Mouse (Mus musculus): ENCODE results near the gene Ror1. TPM values are rescaled to one million over a fixed set of nuclear protein-coding genes. Genes with fewer than 3 reads are reported as not detected.
A peak's percentile ranks its signal among the peaks of the same experiment; 100 is the strongest.

Gene Ror1
- polyA plus RNA-seq, 1 experiment from 2014 or later: 13.0 TPM

- Histone ChIP-seq H3K4me1 (ENCODE audit: control insufficient read depth, insufficient read depth, low read length) (no peaks in the 10 kb centered on the region), H3K27me3 (ENCODE audit: control insufficient read depth, insufficient read depth, low read length) (no peaks in the 10 kb centered on the region), H3K9me3 (ENCODE audit: control insufficient read depth, low read depth, low read length) (no peaks in the 10 kb centered on the region), H3K36me3 (ENCODE audit: control insufficient read depth, insufficient read depth, low read length) (no peaks in the 10 kb centered on the region), H3K4me2 (replicated peaks; ENCODE audit: low read depth, low read length) (no peak overlapping the region), H3K27ac (ENCODE audit: low read length) (no peak overlapping the region), H3K4me3 (ENCODE audit: low read depth, low read length) (no peak overlapping the region), H3K9ac (replicated peaks; ENCODE audit: low read depth, low read length) (no peak overlapping the region)
- ATAC-seq (ENCODE audit: insufficient number of reproducible peaks, insufficient read depth, low FRiP score, low read depth): no peak
- 82% methylated on average over 7 of the region's 7 CpGs for WGBS
Observed at GRCm38 (mm10) chr4:100350106-100350795, 254.7 kb downstream of the Ror1 start.

- no peak overlapping the region for H3K4me3 ChIP-seq (ENCODE audit: low read depth, low read length)
- H3K4me1 ChIP-seq (ENCODE audit: control insufficient read depth, insufficient read depth, low read length): no peaks in the 10 kb centered on the region
- H3K36me3 ChIP-seq (ENCODE audit: control insufficient read depth, insufficient read depth, low read length): no peaks in the 10 kb centered on the region
- no peaks in the 10 kb centered on the region for H3K9me3 ChIP-seq (ENCODE audit: control insufficient read depth, low read depth, low read length)
- H3K27ac ChIP-seq (ENCODE audit: low read length): no peak overlapping the region
- ATAC-seq (ENCODE audit: insufficient number of reproducible peaks, insufficient read depth, low FRiP score, low read depth): no peak
- no peak overlapping the region for H3K4me2 ChIP-seq (replicated peaks; ENCODE audit: low read depth, low read length)
- no peaks in the 10 kb centered on the region for H3K27me3 ChIP-seq (ENCODE audit: control insufficient read depth, insufficient read depth, low read length)
- H3K9ac ChIP-seq (replicated peaks; ENCODE audit: low read depth, low read length): no peak overlapping the region
Observed at GRCm38 (mm10) chr4:100351797-100352290, 256.3 kb downstream of the Ror1 start.

DNA sequence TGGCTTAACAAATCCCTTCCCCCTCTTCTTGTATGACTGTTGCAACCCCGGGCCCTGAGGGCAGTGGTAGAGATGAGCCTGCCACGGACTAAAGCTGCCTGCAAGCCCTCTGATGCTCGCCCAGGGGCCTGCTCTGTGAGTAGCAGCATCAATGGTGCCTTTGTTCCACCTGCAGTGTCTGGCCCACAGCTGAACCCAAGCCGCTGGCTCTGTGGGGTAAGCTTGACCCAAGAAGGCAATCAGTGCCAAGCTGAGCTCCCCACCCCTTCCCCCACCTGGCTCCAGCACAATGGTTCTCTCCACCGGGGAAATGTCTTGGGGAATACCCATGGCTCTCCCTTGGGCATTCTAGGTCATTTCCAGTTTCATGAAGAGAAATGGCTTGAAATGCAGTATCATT is 260.0 kb downstream of the Ror1 start:
- ATAC-seq (ENCODE audit: insufficient number of reproducible peaks, insufficient read depth, low FRiP score, low read depth): peak; percentile 46; the same call in 1 of the 2 replicates

DNA sequence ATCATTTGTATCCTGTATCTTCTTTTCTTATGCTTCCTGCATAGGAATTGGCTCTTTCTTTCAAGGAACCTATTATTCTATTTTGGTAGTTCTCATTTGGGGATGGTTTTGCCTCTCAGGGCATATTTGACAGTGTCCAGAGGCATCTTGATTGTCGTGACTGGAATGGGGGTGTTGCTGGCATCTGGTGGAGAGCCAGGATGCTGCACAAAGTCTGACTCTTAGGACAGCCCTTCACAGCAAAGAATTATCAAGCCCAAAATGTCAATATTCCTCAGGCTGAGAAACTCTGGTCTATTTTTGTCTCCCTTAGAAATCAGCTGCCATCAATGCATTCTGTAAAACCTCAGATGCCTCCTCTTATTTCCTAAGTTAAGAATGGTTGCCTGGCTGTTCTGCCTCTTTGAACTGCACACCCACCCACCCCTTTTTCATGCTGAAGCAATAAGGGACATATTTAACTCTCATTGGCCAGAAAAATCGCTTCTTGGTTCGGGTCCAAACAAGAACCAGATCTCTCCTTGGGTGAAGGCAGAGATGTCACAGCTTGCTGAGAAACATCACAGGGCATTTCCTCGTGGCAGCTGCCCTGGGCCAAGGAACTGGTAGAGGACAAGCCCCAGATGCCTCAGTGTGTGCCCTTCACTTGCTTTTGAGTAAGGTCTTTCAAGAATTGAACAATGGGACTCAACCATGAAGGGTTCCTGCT is 262.4 kb downstream of the Ror1 start:
- H3K4me2 ChIP-seq (replicated peaks; ENCODE audit: low read depth, low read length): no peak overlapping the region
- H3K27ac ChIP-seq (ENCODE audit: low read length): no peak overlapping the region
- no peak overlapping the region for H3K9ac ChIP-seq (replicated peaks; ENCODE audit: low read depth, low read length)
- no peak for ATAC-seq (ENCODE audit: insufficient number of reproducible peaks, insufficient read depth, low FRiP score, low read depth)
- H3K36me3 ChIP-seq (ENCODE audit: control insufficient read depth, insufficient read depth, low read length): no peaks in the 10 kb centered on the region
- WGBS: 69% methylated on average over 4 of the region's 4 CpGs
- H3K9me3 ChIP-seq (ENCODE audit: control insufficient read depth, low read depth, low read length): no peaks in the 10 kb centered on the region
- H3K4me1 ChIP-seq (ENCODE audit: control insufficient read depth, insufficient read depth, low read length): 0 out of 2 replicates have a peak, but pooled peaks cover 6% of the 10 kb centered on the region
- no peaks in the 10 kb centered on the region for H3K27me3 ChIP-seq (ENCODE audit: control insufficient read depth, insufficient read depth, low read length)
- no peak overlapping the region for H3K4me3 ChIP-seq (ENCODE audit: low read depth, low read length)

More for the DNA sequence above, 260.0 kb downstream of the Ror1 start:
- no peaks in the 10 kb centered on the region for H3K36me3 ChIP-seq (ENCODE audit: control insufficient read depth, insufficient read depth, low read length)
- H3K9me3 ChIP-seq (ENCODE audit: control insufficient read depth, low read depth, low read length): no peaks in the 10 kb centered on the region
- H3K4me2 ChIP-seq (replicated peaks; ENCODE audit: low read depth, low read length): no peak overlapping the region
- no peak overlapping the region for H3K27ac ChIP-seq (ENCODE audit: low read length)
- H3K4me1 ChIP-seq (ENCODE audit: control insufficient read depth, insufficient read depth, low read length): 0 out of 2 replicates have a peak, but pooled peaks cover 6% of the 10 kb centered on the region
- 75% methylated on average over 5 of the region's 5 CpGs for WGBS
- H3K9ac ChIP-seq (replicated peaks; ENCODE audit: low read depth, low read length): no peak overlapping the region
- no peaks in the 10 kb centered on the region for H3K27me3 ChIP-seq (ENCODE audit: control insufficient read depth, insufficient read depth, low read length)
- no peak overlapping the region for H3K4me3 ChIP-seq (ENCODE audit: low read depth, low read length)

DNA sequence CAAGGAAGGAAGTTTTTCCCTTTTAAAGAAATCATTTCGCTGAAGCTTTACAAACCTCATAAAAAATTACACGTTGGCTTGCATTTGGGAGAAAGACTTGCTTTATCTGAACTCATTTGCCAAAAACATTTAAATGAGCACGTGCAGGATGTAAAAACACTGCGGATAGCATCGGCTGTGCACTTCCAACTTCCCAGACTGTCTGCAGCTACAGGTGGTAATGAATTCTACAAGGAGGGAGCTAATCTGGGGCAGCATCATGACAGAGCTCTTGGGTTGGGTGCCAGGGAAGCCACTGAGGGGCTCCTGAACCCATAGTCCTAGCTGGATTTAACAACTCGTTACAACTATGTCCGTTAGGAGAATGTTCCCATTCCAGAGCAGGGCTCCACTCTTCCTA is 268.1 kb downstream of the Ror1 start:
- no peaks in the 10 kb centered on the region for H3K9me3 ChIP-seq (ENCODE audit: control insufficient read depth, low read depth, low read length)
- no peaks in the 10 kb centered on the region for H3K27me3 ChIP-seq (ENCODE audit: control insufficient read depth, insufficient read depth, low read length)
- no peak overlapping the region for H3K9ac ChIP-seq (replicated peaks; ENCODE audit: low read depth, low read length)
- H3K4me1 ChIP-seq (ENCODE audit: control insufficient read depth, insufficient read depth, low read length): no peaks in the 10 kb centered on the region
- H3K4me3 ChIP-seq (ENCODE audit: low read depth, low read length): no peak overlapping the region
- ATAC-seq (ENCODE audit: insufficient number of reproducible peaks, insufficient read depth, low FRiP score, low read depth): no peak
- H3K36me3 ChIP-seq (ENCODE audit: control insufficient read depth, insufficient read depth, low read length): no peaks in the 10 kb centered on the region
- no peak overlapping the region for H3K4me2 ChIP-seq (replicated peaks; ENCODE audit: low read depth, low read length)
- no peak overlapping the region for H3K27ac ChIP-seq (ENCODE audit: low read length)
- WGBS: 83% methylated on average over 7 of the region's 7 CpGs

DNA sequence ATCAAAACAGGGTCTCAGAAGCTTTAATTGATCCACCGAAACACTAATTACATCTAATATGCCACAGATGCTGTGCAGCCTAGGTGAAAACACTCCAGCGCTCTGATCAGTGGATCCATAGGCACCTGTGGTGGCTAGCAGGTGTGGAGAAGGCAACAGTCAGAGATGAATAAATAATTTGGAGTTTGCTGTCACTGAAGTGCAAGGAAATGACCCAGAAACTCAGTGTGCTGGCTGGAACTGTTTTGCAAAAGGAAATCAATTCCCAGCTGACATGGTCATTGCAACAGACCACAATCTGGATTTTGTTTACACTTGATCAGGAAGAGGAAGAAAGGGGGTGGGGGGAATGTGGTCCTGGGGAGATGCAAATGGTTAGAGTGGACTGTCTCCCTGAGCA is 273.1 kb downstream of the Ror1 start:
- ATAC-seq (ENCODE audit: insufficient number of reproducible peaks, insufficient read depth, low FRiP score, low read depth): no peak
- Histone ChIP-seq H3K9ac (replicated peaks; ENCODE audit: low read depth, low read length) (no peak overlapping the region), H3K27me3 (ENCODE audit: control insufficient read depth, insufficient read depth, low read length) (no peaks in the 10 kb centered on the region), H3K9me3 (ENCODE audit: control insufficient read depth, low read depth, low read length) (no peaks in the 10 kb centered on the region), H3K4me2 (replicated peaks; ENCODE audit: low read depth, low read length) (no peak overlapping the region), H3K4me1 (ENCODE audit: control insufficient read depth, insufficient read depth, low read length) (0 out of 2 replicates have a peak, but pooled peaks cover 4% of the 10 kb centered on the region), H3K4me3 (ENCODE audit: low read depth, low read length) (no peak overlapping the region), H3K36me3 (ENCODE audit: control insufficient read depth, insufficient read depth, low read length) (no peaks in the 10 kb centered on the region), H3K27ac (ENCODE audit: low read length) (no peak overlapping the region)
- 85% methylated on average over 2 of the region's 2 CpGs for WGBS

DNA sequence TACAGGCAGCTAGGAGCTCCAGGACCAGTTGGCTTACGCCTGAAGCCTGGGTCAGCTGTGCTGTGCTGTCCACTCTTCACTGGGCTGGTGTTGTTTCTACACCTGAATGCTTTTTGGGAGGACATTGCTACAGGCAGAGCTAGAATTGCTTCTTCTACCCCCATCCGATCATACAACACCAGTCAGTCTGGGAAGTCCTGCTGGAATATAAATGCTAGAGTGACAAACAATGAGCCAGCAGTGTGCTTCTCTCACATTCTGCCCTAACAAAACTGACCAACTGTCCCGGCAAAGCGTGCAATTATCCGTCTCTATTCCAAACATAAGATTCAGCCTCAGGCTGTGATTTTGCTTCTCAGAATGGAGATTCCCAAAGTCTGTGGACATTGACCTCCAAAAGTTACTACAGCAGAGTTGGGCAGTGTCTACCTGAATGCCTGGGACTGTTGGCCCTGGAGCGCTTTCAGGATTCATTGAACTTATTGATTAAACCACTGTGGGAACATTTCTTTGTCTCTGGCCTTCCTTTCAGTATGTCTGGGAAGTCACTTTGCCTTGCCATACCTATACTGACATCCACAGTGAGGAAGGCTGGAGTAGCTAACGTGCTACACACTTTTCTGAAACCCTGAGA is 274.1 kb downstream of the Ror1 start:
- H3K4me2 ChIP-seq (replicated peaks; ENCODE audit: low read depth, low read length): no peak overlapping the region
- ATAC-seq (ENCODE audit: insufficient number of reproducible peaks, insufficient read depth, low FRiP score, low read depth): no peak
- no peaks in the 10 kb centered on the region for H3K9me3 ChIP-seq (ENCODE audit: control insufficient read depth, low read depth, low read length)
- no peak overlapping the region for H3K4me3 ChIP-seq (ENCODE audit: low read depth, low read length)
- H3K27me3 ChIP-seq (ENCODE audit: control insufficient read depth, insufficient read depth, low read length): no peaks in the 10 kb centered on the region
- H3K9ac ChIP-seq (replicated peaks; ENCODE audit: low read depth, low read length): no peak overlapping the region
- H3K4me1 ChIP-seq (ENCODE audit: control insufficient read depth, insufficient read depth, low read length): 0 out of 2 replicates have a peak, but pooled peaks cover 4% of the 10 kb centered on the region
- H3K36me3 ChIP-seq (ENCODE audit: control insufficient read depth, insufficient read depth, low read length): no peaks in the 10 kb centered on the region
- H3K27ac ChIP-seq (ENCODE audit: low read length): no peak overlapping the region
- WGBS: 81% methylated on average over 7 of the region's 7 CpGs

GRCm38 (mm10) chr4:100372806-100373205 is 277.2 kb downstream of the Ror1 start:
- Histone ChIP-seq H3K4me1 (ENCODE audit: control insufficient read depth, insufficient read depth, low read length) (0 out of 2 replicates have a peak, but pooled peaks cover 4% of the 10 kb centered on the region), H3K27me3 (ENCODE audit: control insufficient read depth, insufficient read depth, low read length) (no peaks in the 10 kb centered on the region), H3K4me3 (ENCODE audit: low read depth, low read length) (no peak overlapping the region), H3K9ac (replicated peaks; ENCODE audit: low read depth, low read length) (no peak overlapping the region), H3K9me3 (ENCODE audit: control insufficient read depth, low read depth, low read length) (no peaks in the 10 kb centered on the region), H3K27ac (ENCODE audit: low read length) (no peak overlapping the region), H3K4me2 (replicated peaks; ENCODE audit: low read depth, low read length) (no peak overlapping the region), H3K36me3 (ENCODE audit: control insufficient read depth, insufficient read depth, low read length) (no peaks in the 10 kb centered on the region)
- WGBS: 43% methylated on average over 11 of the region's 11 CpGs
- no peak for ATAC-seq (ENCODE audit: insufficient number of reproducible peaks, insufficient read depth, low FRiP score, low read depth)

Measured in stomach, embryonic 14.5 days (tissue).